Mouse (Mus musculus): Measurements from ENCODE around the gene Nobox.

GRCm38 (mm10) chr6:43343006-43343405 is 33.7 kb upstream of the Nobox start:
- no peak for TF ChIP-seq TAL1 (IDR thresholded peaks at IDR 0.05; ENCODE audit: low read length)
- no peak for TF ChIP-seq GATA1 (IDR thresholded peaks at IDR 0.05; ENCODE audit: low read length)

All from erythroblast, embryonic 14.5 days (primary cell).